In the genomic region with DNA sequence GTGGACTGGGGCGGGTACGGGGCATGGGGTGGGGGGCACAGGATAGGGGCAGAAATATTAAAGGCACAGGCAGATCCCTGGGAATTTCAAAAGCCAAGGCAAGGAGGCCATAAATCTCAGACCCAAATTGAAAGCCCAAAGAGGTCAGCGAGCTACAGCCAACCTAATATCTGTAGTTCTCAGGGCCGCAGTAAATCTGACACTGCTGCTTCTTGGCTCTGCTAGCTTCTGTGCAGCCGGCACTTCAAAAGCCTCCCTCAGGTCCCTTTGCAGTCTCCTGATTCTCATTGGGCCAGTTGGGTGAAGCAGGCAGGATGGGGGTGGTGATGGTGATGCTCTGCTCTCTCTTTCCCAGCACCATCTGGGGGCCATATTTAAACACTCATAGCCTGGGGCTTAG, we compare ENCODE assay signal across 19 mouse cellular contexts.
DNase-seq lines count a peak whose midpoint lies in the region; ATAC-seq and TF ChIP-seq lines count a peak whose summit lies in the region.
"Had no signal": no experiment of that assay in that cellular context is flagged by ENCODE, and none has a peak within 500 bp of the region (broad histone marks: within the 10 kb centered on the region; RNA-seq: fewer than 3 reads in every experiment).

No protein-coding gene starts in this region.

- H3K36me3 ChIP-seq in kidney, embryonic 14.5 days (ENCODE audit: control insufficient read depth, insufficient read depth, low read length) = no peaks in the 10 kb centered on the region
- no peaks in the 10 kb centered on the region for H3K36me3 ChIP-seq in midbrain, embryonic 11.5 days (ENCODE audit: control insufficient read depth, insufficient read depth, low read length)
- H3K36me3 ChIP-seq: embryonic facial prominence, embryonic 13.5 days had no signal

- no peak overlapping the region for H3K9ac ChIP-seq in kidney, embryonic 14.5 days (ENCODE audit: low read depth, low read length)
- H3K9ac ChIP-seq in midbrain, embryonic 11.5 days (ENCODE audit: low read length) = no peak overlapping the region
- H3K9ac ChIP-seq: embryonic facial prominence, embryonic 13.5 days had no signal

- TF ChIP-seq CTCF in layer of hippocampus, adult 2 months (conservative IDR thresholded peaks at IDR 0.05) = no peak

- no peaks in the 10 kb centered on the region for H3K27me3 ChIP-seq in kidney, embryonic 14.5 days (ENCODE audit: control insufficient read depth, insufficient read depth, low read length)
- no peaks in the 10 kb centered on the region for H3K27me3 ChIP-seq in midbrain, embryonic 11.5 days (ENCODE audit: control insufficient read depth, insufficient read depth, low read length)
- H3K27me3 ChIP-seq: CH12.LX; embryonic facial prominence, embryonic 13.5 days had no signal

- ATAC-seq in kidney, embryonic 14.5 days (ENCODE audit: low FRiP score, low TSS enrichment) = peak; percentile 77; the same call in 1 of the 2 replicates
- ATAC-seq in midbrain, embryonic 11.5 days (ENCODE audit: low FRiP score) = no peak
- ATAC-seq: forebrain, embryonic 14.5 days; inflammation-experienced regulatory T-cells, adult 6 months; lung, postnatal 0 days had no signal

- DNase-seq in kidney, adult 11 months = no peak
- peak; percentile 47 for DNase-seq in adrenal gland, postnatal 10 days
- peak; percentile 49 for DNase-seq in embryo, embryonic 10.5 days (ENCODE audit: low spot score)
- DNase-seq in mesoderm, embryonic 11.5 days (ENCODE audit: low read depth, low spot score) = peak; percentile 71
- no peak for DNase-seq in midbrain, embryonic 11.5 days (ENCODE audit: low spot score, missing footprints)
- DNase-seq in left cerebral cortex, postnatal 14 days (ENCODE audit: low spot score in 2 of 2) = no peak
- no peak for DNase-seq in layer of hippocampus, adult 2 months (ENCODE audit: low spot score in 2 of 2)
- DNase-seq: cerebellum, adult 2 months; cerebellum, postnatal 36 days; liver; midbrain, embryonic 14.5 days; right cerebral cortex, adult 18-20 months had no signal

- intact Hi-C loops in left cerebral cortex, postnatal 14 days (cut with DNase I) = no loop called here

- 16% methylated on average over 5 of the region's 5 CpGs for WGBS in kidney, embryonic 14.5 days
- 74% methylated on average over 5 of the region's 5 CpGs for WGBS in midbrain, embryonic 11.5 days

- H3K27ac ChIP-seq in kidney, embryonic 14.5 days (ENCODE audit: low read depth, low read length) = no peak overlapping the region
- no peak overlapping the region for H3K27ac ChIP-seq in midbrain, embryonic 11.5 days (ENCODE audit: low read depth, low read length)
- no peak overlapping the region for H3K27ac ChIP-seq in layer of hippocampus, adult 2 months
- H3K27ac ChIP-seq: embryonic facial prominence, embryonic 13.5 days; stomach, postnatal 0 days had no signal

- H3K4me3 ChIP-seq in kidney, embryonic 14.5 days (ENCODE audit: low read length) = no peak overlapping the region
- H3K4me3 ChIP-seq in midbrain, embryonic 11.5 days (ENCODE audit: low read depth, low read length) = no peak overlapping the region
- no peak overlapping the region for H3K4me3 ChIP-seq in layer of hippocampus, adult 2 months
- H3K4me3 ChIP-seq: embryonic facial prominence, embryonic 13.5 days had no signal

- no peaks in the 10 kb centered on the region for H3K9me3 ChIP-seq in kidney, embryonic 14.5 days (ENCODE audit: control insufficient read depth, low read length)
- no peaks in the 10 kb centered on the region for H3K9me3 ChIP-seq in midbrain, embryonic 11.5 days (ENCODE audit: control insufficient read depth, low read length)
- H3K9me3 ChIP-seq: embryonic facial prominence, embryonic 13.5 days had no signal

- no peaks in the 10 kb centered on the region for H3K4me1 ChIP-seq in kidney, embryonic 14.5 days (ENCODE audit: control insufficient read depth, insufficient read depth, low read length)
- no peaks in the 10 kb centered on the region for H3K4me1 ChIP-seq in midbrain, embryonic 11.5 days (ENCODE audit: control insufficient read depth, insufficient read depth, low read length)
- H3K4me1 ChIP-seq: embryonic facial prominence, embryonic 13.5 days had no signal

- H3K4me2 ChIP-seq in kidney, embryonic 14.5 days (replicated peaks; ENCODE audit: low read depth, low read length) = no peak overlapping the region
- no peak overlapping the region for H3K4me2 ChIP-seq in midbrain, embryonic 11.5 days
- H3K4me2 ChIP-seq: embryonic facial prominence, embryonic 13.5 days had no signal

Comparison
In these comparisons a context has a peak if more than half of its experiments do, and no peak if none do; other contexts are left out.
1. DNase-seq: peak in adrenal gland, postnatal 10 days (single experiment), embryo, embryonic 10.5 days (single experiment) and mesoderm, embryonic 11.5 days (single experiment); none in kidney, adult 11 months (single experiment), midbrain, embryonic 11.5 days (single experiment), left cerebral cortex, postnatal 14 days (0 of 2) and layer of hippocampus, adult 2 months (0 of 2).